Mouse (Mus musculus): ENCODE measurements around the gene Tas2r134. TPM values are rescaled to one million over a fixed set of nuclear protein-coding genes. Genes with fewer than 3 reads are reported as not detected.

Tas2r134 gene
- total RNA-seq, 2 experiments from 2014 or later = not detected

- DNase-seq (ENCODE audit: low spot score in 2 of 2) = no peak
Measured at GRCm38 (mm10) chr2:51649887-51650286, 22.6 kb downstream of the Tas2r134 start.

- no peak for DNase-seq (ENCODE audit: low spot score in 2 of 2)
Measured at GRCm38 (mm10) chr2:51652086-51652485, 24.8 kb downstream of the Tas2r134 start.

- no peak for DNase-seq (ENCODE audit: low spot score in 2 of 2)
Measured at GRCm38 (mm10) chr2:51657684-51658083, 30.4 kb downstream of the Tas2r134 start.

DNA sequence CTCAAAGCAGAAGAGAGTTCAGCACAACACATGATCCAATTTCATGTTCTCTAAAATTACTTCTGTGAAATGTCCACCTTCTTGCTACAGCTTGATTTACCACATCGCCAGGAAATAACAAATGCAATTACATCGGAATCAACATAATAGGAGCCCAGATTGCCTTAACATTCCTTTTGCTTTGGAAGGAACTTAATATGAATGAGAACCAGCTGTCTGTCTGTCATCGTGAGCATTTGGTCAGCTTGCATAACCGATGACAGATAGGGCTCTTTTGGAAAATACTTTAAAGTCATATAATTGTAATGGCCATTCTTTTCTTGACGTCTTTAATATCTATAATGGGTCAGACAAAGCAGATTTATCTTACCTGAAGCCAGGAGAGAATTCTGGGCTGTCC lies 31.0 kb downstream of the Tas2r134 start:
- no peak for DNase-seq (ENCODE audit: low spot score in 2 of 2)

DNA sequence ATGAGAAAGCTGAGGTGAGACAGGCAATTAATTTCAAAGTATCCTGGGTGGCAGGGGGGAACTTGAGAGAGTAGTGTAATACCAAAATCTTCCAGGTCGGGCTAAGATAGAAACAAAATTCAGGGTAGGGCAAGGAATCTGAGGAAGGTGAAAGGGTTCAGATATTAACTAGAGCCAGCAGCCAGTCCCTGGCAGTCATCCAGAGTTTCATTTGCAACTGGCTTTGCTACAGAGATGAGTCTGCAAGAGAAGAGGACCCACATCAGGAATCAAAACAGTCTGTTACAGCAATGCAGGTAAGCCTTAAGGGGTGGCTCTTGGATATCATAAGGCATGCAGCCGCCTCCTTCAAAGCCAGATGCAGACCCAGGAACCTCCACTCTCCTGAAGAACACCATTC lies 47.0 kb downstream of the Tas2r134 start:
- no peak for DNase-seq (ENCODE audit: low spot score in 2 of 2)

Data from gastrocnemius, postnatal 4 days (tissue).